Mouse (Mus musculus) embryonic facial prominence, embryonic 11.5 days (tissue): ENCODE data around the gene Olfr702. TPM values are rescaled to one million over a fixed set of nuclear protein-coding genes. Genes with fewer than 3 reads are reported as not detected.

ENCODE experiments used
- ATAC-seq: fragments of 200-750 bp; cut with Nextera tagmentation; replicated peaks from 2 replicates; pipeline ENCODE4 v1.8.0; 2017; ENCODE audit warnings: low read depth; ENCODE audit not compliant: insufficient number of reproducible peaks, low FRiP score, low TSS enrichment
- DNase-seq: peaks from one replicate; pipeline ENCODE4 v3.0.0-alpha.2; 2015; ENCODE audit warnings: low spot score
- H3K27ac ChIP-seq: fragments of 300-500 bp; sonication (generic); replicated peaks from 2 replicates; pipeline ENCODE4 v1.5.1; 2014; ENCODE audit warnings: mild to moderate bottlenecking, low read depth, low read length, control low read depth
- H3K27me3 ChIP-seq: fragments of 300-500 bp; sonication (generic); 2 replicates; pipeline ENCODE4 v1.6.1; 2014; ENCODE audit warnings: mild to moderate bottlenecking, low read length, moderate library complexity, mixed read lengths; ENCODE audit not compliant: control insufficient read depth, insufficient read depth
- H3K36me3 ChIP-seq: fragments of 300-500 bp; sonication (generic); replicated peaks from 2 replicates; pipeline ENCODE4 v1.6.1; 2014; ENCODE audit warnings: low read depth, mild to moderate bottlenecking, low read length, moderate library complexity, mixed read lengths; ENCODE audit not compliant: control insufficient read depth, insufficient read depth
- H3K4me1 ChIP-seq: fragments of 300-500 bp; sonication (generic); 2 replicates; pipeline ENCODE4 v1.6.1; 2014; ENCODE audit warnings: low read length, mixed read lengths; ENCODE audit not compliant: control insufficient read depth, insufficient read depth
- H3K4me2 ChIP-seq: fragments of 300-500 bp; sonication (generic); 2 replicates; pipeline ENCODE4 v1.6.1; 2014; ENCODE audit warnings: low read depth, mild to moderate bottlenecking, control low read depth, low read length, moderate library complexity
- H3K4me3 ChIP-seq: fragments of 300-500 bp; sonication (generic); 2 replicates; pipeline ENCODE4 v1.5.1; 2014; ENCODE audit warnings: low read depth, low read length, control low read depth
- H3K9ac ChIP-seq: fragments of 300-500 bp; sonication (generic); replicated peaks from 2 replicates; pipeline ENCODE4 v1.6.1; 2014; ENCODE audit warnings: mild to moderate bottlenecking, control low read depth, low read length
- H3K9me3 ChIP-seq: fragments of 300-500 bp; sonication (generic); replicated peaks from 2 replicates; pipeline ENCODE4 v1.6.1; 2016; ENCODE audit warnings: mild to moderate bottlenecking, low read length, inconsistent platforms, mixed read lengths; ENCODE audit not compliant: control insufficient read depth
- WGBS: fragments of 180-500 bp; shearing (Covaris S2); extraction: QIAGEN DNeasy Blood & Tissue Kit; methylation state at CpG from one replicate; pipeline ENCODE4 v1.1.7; 2014; 5-methylcytosine and 5-hydroxymethylcytosine counted together
- polyA plus RNA-seq: library from polyadenylated mRNA; unstranded; fragments of >200 nt; fragmentation: Nextera tagmentation; extraction: Ambion mirVana; gene quantifications from 2 replicates; pipeline ENCODE4 v1.2.1, GENCODE M21; 2014

The Olfr702 gene
- polyA plus RNA-seq, result not detected in 2 replicates

DNA sequence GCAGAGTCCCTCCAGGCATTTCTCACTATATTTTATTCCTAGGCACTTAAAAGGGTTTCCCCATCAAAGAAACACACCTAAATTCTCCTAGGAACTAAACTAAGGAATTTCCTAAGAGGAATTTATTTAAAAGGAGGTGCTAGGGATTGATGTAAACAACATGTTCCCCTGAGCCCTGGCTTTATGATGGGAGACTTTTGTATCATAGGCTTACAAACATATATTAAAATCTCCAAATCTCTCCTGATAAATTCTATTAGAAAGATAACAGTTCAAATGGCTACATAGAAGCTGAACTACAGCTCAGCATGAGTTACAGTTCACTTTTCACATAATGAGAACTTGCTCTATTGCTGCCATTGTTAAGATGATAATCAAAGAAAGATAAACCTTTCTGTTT, at the start of gene Olfr702:
Gene Olfr702 (minus strand): TSS at position 101 of the 400 bp plus-strand sequence.
- Histone ChIP-seq H3K27ac (no peak within 1 kb of the TSS), H3K9me3 (no peaks in the 10 kb centered on the region), H3K9ac (no peak within 1 kb of the TSS), H3K36me3 (no peaks in the 10 kb centered on the region), H3K27me3 (no peaks in the 10 kb centered on the region), H3K4me2 (no peak within 1 kb of the TSS), H3K4me1 (no peaks in the 10 kb centered on the region), H3K4me3 (no peak within 1 kb of the TSS)
- DNase-seq (no peak), ATAC-seq (no peak)

DNA sequence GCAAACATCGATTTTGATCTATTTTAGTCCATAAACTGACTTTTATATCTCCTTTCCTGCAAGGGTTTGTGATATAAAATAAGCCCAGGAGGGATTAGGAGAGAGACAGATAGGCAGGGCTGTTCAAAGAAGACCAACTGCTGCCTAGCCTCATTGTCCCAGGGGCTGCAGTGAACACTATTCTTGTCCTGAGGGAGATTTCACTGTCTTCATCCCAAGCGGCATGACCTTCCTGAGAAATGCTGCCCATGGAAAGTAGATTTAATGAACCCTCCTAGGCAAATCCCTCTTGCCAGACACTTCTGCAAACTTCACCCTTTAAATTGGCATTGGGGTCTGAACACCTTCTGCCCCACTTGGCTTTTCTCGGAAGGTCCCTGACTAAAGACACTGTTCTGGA, 43.1 kb upstream of the Olfr702 start, which contains the start of gene Olfr705:
Gene Olfr705 (minus strand): TSS at position 101 of the 400 bp plus-strand sequence.
- DNase-seq, result no peak
- Histone ChIP-seq H3K4me2 (no peak within 1 kb of the TSS), H3K27ac (no peak within 1 kb of the TSS), H3K4me3 (no peak within 1 kb of the TSS), H3K9ac (no peak within 1 kb of the TSS), H3K36me3 (no peaks in the 10 kb centered on the region), H3K4me1 (no peaks in the 10 kb centered on the region), H3K27me3 (no peaks in the 10 kb centered on the region), H3K9me3 (no peaks in the 10 kb centered on the region)
- ATAC-seq, result no peak
- WGBS, result 84% methylated on average over 3 of the region's 3 CpGs

DNA sequence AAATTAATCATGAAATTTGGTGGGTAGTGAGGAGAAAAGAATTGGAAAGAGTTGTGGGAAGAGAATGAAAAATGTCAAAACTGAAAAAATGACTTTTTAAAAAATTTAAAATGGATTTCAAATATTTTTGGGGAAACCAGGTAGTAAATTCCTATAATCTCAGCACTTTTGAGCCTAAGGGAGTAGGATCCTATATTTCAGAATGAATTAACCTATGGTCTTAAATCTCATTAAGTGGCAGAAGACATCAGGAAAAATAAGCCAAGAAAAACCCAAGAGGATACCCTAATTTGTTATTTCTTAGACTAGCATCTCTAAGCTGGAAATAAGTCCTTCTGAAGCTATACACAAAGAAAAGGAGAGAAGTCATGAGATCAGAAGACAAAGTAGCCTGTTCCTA, 29.2 kb upstream of the Olfr702 start, which contains the start of gene Olfr704:
Gene Olfr704 (plus strand): TSS at position 301 of the 400 bp plus-strand sequence.
- H3K36me3 ChIP-seq, result no peaks in the 10 kb centered on the region
- no peak for ATAC-seq
- no peaks in the 10 kb centered on the region for H3K9me3 ChIP-seq
- no peaks in the 10 kb centered on the region for H3K4me1 ChIP-seq
- no peak within 1 kb of the TSS for H3K4me2 ChIP-seq
- no peaks in the 10 kb centered on the region for H3K27me3 ChIP-seq
- no peak within 1 kb of the TSS for H3K27ac ChIP-seq
- no peak for DNase-seq
- no peak within 1 kb of the TSS for H3K9ac ChIP-seq
- no peak within 1 kb of the TSS for H3K4me3 ChIP-seq

DNA sequence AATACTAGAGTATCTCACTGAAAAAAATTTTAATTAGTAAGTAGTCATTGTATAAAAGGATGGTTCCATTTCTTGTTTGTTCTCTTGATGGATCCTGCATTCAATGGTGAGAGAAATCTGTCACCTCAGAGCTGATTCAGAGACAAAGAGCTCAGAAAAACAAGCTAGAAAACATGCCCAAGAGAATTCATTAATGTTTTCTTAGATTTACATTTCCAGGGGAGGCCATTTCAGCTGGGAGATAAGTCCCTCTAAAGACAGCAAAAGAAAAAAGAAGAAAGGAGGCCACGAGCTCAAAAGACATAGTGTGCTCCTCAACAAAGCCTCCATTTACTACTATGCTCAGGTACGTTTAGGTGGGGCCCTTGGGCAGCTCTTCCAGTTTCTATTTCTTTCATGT, 9.4 kb upstream of the Olfr702 start, which contains the start of gene Olfr703:
Gene Olfr703 (plus strand): TSS at position 301 of the 400 bp plus-strand sequence.
- no peak within 1 kb of the TSS for H3K9ac ChIP-seq
- no peak within 1 kb of the TSS for H3K4me3 ChIP-seq
- 71% methylated on average over 2 of the region's 2 CpGs for WGBS
- no peak for DNase-seq
- no peaks in the 10 kb centered on the region for H3K4me1 ChIP-seq
- no peaks in the 10 kb centered on the region for H3K36me3 ChIP-seq
- H3K4me2 ChIP-seq, result no peak within 1 kb of the TSS
- H3K27ac ChIP-seq, result no peak within 1 kb of the TSS
- no peaks in the 10 kb centered on the region for H3K27me3 ChIP-seq
- no peaks in the 10 kb centered on the region for H3K9me3 ChIP-seq
- ATAC-seq, result no peak

DNA sequence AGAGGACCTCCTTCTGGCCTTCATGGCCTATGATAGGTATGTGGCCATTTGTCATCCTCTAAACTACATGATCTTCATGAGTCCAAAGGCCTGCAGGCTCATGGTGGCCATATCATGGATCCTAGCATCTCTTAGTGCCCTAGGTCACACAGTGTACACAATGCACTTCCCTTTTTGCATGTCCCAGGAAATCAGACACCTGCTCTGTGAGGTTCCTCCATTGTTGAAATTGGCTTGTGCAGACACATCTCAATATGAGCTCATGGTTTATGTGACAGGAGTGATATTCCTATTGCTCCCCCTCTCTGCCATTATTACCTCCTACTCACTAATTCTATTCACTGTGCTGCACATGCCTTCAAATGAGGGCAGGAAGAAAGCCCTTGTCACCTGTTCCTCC, 15.3 kb downstream of the Olfr702 start:
- ATAC-seq (no peak), DNase-seq (no peak)
- no peaks in the 10 kb centered on the region for H3K9me3 ChIP-seq
- H3K4me2 ChIP-seq, result no peak overlapping the region
- no peaks in the 10 kb centered on the region for H3K4me1 ChIP-seq
- H3K9ac ChIP-seq, result no peak overlapping the region
- no peak overlapping the region for H3K27ac ChIP-seq
- no peaks in the 10 kb centered on the region for H3K36me3 ChIP-seq
- no peaks in the 10 kb centered on the region for H3K27me3 ChIP-seq
- no peak overlapping the region for H3K4me3 ChIP-seq

DNA sequence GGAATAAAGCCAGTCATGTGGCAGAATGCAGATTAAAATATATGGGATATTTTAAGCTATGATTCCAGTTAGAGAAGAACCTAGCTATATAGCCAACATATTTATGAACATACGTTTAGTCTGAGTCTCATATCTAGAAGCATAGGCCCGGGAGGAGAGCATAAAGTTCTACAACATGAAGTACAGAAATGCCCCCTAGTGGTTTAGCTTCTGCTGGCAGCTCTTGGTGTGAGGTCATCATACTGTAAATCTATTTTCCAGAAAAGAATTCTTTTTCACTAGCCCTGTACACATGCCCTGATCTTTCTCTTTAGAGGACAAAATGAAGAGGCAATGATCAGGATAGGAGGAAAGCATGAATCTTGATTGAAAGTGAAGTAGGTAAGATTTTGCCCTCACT, 17.9 kb downstream of the Olfr702 start:
- H3K27me3 ChIP-seq, result no peaks in the 10 kb centered on the region
- ATAC-seq (no peak), DNase-seq (peak; percentile 5)
- no peak overlapping the region for H3K9ac ChIP-seq
- no peak overlapping the region for H3K4me3 ChIP-seq
- no peaks in the 10 kb centered on the region for H3K36me3 ChIP-seq
- H3K27ac ChIP-seq, result no peak overlapping the region
- 69% methylated on average over 2 of the region's 2 CpGs for WGBS
- no peaks in the 10 kb centered on the region for H3K9me3 ChIP-seq
- no peaks in the 10 kb centered on the region for H3K4me1 ChIP-seq
- no peak overlapping the region for H3K4me2 ChIP-seq

DNA sequence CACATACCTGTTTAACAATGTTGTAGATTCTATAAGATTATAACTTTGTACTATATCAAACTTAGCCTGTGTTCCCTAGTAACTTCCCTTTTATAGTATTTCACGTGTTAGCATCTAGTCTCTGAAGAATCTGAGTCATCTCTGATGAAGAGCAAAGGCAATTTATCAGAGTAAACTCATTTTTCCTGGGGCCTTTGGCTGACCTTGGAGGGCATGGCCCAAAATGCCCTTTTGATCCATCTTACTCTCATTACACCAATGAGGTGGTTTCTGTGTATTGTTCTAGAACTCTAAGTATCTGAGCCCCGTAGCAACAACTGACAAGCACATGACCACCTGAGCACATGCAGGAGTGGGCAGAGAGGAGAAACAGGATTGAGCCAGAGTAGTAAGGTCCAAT, 19.9 kb downstream of the Olfr702 start, which contains the start of gene Olfr701:
Gene Olfr701 (plus strand): TSS at position 301 of the 400 bp plus-strand sequence.
- no peak for DNase-seq
- Histone ChIP-seq H3K27me3 (no peaks in the 10 kb centered on the region), H3K4me3 (no peak within 1 kb of the TSS), H3K36me3 (no peaks in the 10 kb centered on the region), H3K4me1 (no peaks in the 10 kb centered on the region), H3K4me2 (no peak within 1 kb of the TSS), H3K9me3 (no peaks in the 10 kb centered on the region), H3K27ac (no peak within 1 kb of the TSS), H3K9ac (no peak within 1 kb of the TSS)
- ATAC-seq, result no peak
- 79% methylated on average over 2 of the region's 2 CpGs for WGBS

DNA sequence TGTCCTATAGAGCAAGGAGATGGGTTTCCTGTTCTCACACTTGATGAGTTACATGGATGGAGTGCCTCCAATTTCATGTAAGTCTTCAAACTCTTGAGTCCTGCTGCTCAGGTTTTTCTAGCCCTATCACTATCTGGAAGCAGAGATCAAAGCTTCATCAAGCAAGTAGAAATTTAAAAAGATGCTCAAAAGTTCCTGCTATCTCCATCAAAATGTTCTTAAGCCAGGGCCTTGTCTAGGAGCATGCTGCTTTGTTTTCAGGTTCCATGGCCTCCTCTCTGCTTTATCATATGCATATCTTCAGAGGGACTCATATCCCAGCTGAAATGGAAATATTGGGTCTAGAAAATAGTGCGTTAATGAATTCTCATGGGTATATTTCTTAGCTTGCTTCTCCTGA, 25.0 kb downstream of the Olfr702 start, which contains the start of gene Olfr700:
Gene Olfr700 (minus strand): TSS at position 101 of the 400 bp plus-strand sequence.
- no peak within 1 kb of the TSS for H3K4me3 ChIP-seq
- no peaks in the 10 kb centered on the region for H3K4me1 ChIP-seq
- no peak within 1 kb of the TSS for H3K9ac ChIP-seq
- H3K27ac ChIP-seq, result no peak within 1 kb of the TSS
- WGBS, result 100% methylated on average over 1 of the region's 1 CpGs
- no peak within 1 kb of the TSS for H3K4me2 ChIP-seq
- H3K9me3 ChIP-seq, result no peaks in the 10 kb centered on the region
- H3K36me3 ChIP-seq, result no peaks in the 10 kb centered on the region
- no peaks in the 10 kb centered on the region for H3K27me3 ChIP-seq
- no peak for ATAC-seq
- no peak for DNase-seq
